Mouse (Mus musculus) adrenal gland, adult 2 months (tissue): ENCODE results near the gene Atp1b1. TPM values are rescaled to one million over a fixed set of nuclear protein-coding genes. Genes with fewer than 3 reads are reported as not detected.

Source experiments
- DNase-seq: peaks from one replicate; pipeline ENCODE4 v3.0.0; 2021
- polyA plus RNA-seq: library from polyadenylated mRNA; depleted of rRNA; stranded (reverse); fragments of >200 nt; gene quantifications from 2 replicates; pipeline ENCODE4 v1.2.3, GENCODE M21; 2012
- total RNA-seq, 2 experiments: library from RNA; stranded (reverse); gene quantifications; 2 replicates each; pipeline ENCODE4 v1.2.3; 2021

Gene Atp1b1
- total and polyA plus RNA-seq, 3 experiments: 19.2 to 90.6 (median 64.2) TPM

GRCm38 (mm10) chr1:164440708-164441407 lies 17.3 kb downstream of the Atp1b1 start:
- no peak for DNase-seq

GRCm38 (mm10) chr1:164440230-164440629 lies 17.9 kb downstream of the Atp1b1 start:
- no peak for DNase-seq

GRCm38 (mm10) chr1:164436749-164437148 lies 21.4 kb downstream of the Atp1b1 start:
- DNase-seq: no peak

GRCm38 (mm10) chr1:164434049-164434448 lies 24.1 kb downstream of the Atp1b1 start:
- DNase-seq: no peak

GRCm38 (mm10) chr1:164432649-164433048 lies 25.5 kb downstream of the Atp1b1 start:
- DNase-seq: no peak

GRCm38 (mm10) chr1:164428644-164429043 lies 29.5 kb downstream of the Atp1b1 start:
- no peak for DNase-seq

GRCm38 (mm10) chr1:164427777-164428176 lies 30.4 kb downstream of the Atp1b1 start:
- DNase-seq: peak; percentile 28

GRCm38 (mm10) chr1:164426227-164426626 lies 31.9 kb downstream of the Atp1b1 start:
- DNase-seq: no peak

GRCm38 (mm10) chr1:164420623-164421354 lies 37.4 kb downstream of the Atp1b1 start:
- peak; percentile 15 for DNase-seq

- DNase-seq: no peak
These were observed 38.8 kb downstream of the Atp1b1 start for GRCm38 (mm10) chr1:164419401-164419800.

- DNase-seq: no peak
These were observed 39.8 kb downstream of the Atp1b1 start for GRCm38 (mm10) chr1:164418320-164418719.

GRCm38 (mm10) chr1:164417604-164418003 lies 40.6 kb downstream of the Atp1b1 start:
- no peak for DNase-seq

GRCm38 (mm10) chr1:164416692-164417394 lies 41.3 kb downstream of the Atp1b1 start:
- no peak for DNase-seq

GRCm38 (mm10) chr1:164415347-164415751 lies 42.8 kb downstream of the Atp1b1 start:
- DNase-seq: no peak

GRCm38 (mm10) chr1:164413608-164414007 lies 44.5 kb downstream of the Atp1b1 start:
- no peak for DNase-seq

- DNase-seq: no peak
These were observed 45.2 kb downstream of the Atp1b1 start for GRCm38 (mm10) chr1:164412906-164413305.

GRCm38 (mm10) chr1:164411306-164411705 lies 46.8 kb downstream of the Atp1b1 start:
- no peak for DNase-seq

GRCm38 (mm10) chr1:164408655-164409054 lies 49.5 kb downstream of the Atp1b1 start:
- DNase-seq: no peak

GRCm38 (mm10) chr1:164406506-164406905 lies 51.6 kb downstream of the Atp1b1 start:
- no peak for DNase-seq

GRCm38 (mm10) chr1:164405385-164405802 lies 52.8 kb downstream of the Atp1b1 start:
- no peak for DNase-seq

GRCm38 (mm10) chr1:164399578-164399977 lies 58.6 kb downstream of the Atp1b1 start:
- no peak for DNase-seq

GRCm38 (mm10) chr1:164397672-164398071 lies 60.5 kb downstream of the Atp1b1 start:
- no peak for DNase-seq
